Mouse (Mus musculus): ENCODE measurements around the gene Tmem44. TPM values are rescaled to one million over a fixed set of nuclear protein-coding genes. Genes with fewer than 3 reads are reported as not detected.

Tmem44 gene
- polyA plus RNA-seq, 1 experiment from 2014 or later, result 57.5 TPM

DNA sequence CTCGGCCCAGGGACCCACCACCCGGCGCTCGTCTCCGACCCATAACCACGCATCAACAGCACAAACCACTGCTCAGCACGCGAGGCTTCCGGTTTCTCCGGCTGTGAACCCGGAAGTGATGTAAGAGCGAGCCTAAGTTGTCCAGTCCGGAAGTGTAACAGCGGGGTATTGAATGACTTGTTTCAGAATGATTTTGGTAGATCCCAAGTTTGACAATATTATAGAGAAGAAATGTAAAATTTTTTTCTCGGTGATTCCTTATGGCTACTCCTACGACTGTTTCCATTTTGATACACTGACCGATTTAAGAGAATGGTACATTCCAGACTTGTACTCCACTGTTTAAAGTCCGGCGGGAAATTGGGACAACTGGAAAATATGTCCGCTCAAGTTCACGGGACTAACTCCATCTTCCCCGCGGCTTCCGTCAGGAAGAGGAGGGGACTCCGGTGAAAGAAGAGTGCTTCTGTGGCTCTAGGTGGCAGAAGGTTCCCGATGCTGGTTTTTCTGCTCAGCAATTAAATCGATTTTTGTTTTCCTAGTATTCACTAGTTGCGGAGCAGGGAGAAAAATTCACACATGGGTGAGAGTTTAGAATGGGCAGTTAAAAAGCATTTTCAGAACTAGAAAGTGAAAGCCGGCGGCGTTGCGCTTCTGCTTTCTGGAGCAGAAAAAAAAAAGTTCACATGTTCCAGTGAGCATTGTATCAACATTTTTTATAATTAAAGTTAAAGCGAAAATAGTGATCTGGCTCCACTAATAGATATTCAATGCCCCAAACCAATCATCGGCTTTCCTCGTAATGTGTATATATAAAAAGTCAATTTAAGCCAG is 37.1 kb upstream of the Tmem44 start, which contains the start of gene Lsg1:
Gene Lsg1, minus strand, starts transcription at position 99 of the 834 bp plus-strand sequence.
- H3K9ac ChIP-seq (ENCODE audit: low read length), result peak within 1 kb of the TSS; percentile 79
- H3K27me3 ChIP-seq (replicated peaks; ENCODE audit: control insufficient read depth, insufficient read depth, low read length), result 0 out of 2 replicates have a peak, but pooled peaks cover 3% of the 10 kb centered on the region
- H3K36me3 ChIP-seq (ENCODE audit: control insufficient read depth, insufficient read depth, low read length), result peaks cover 27% of the 10 kb centered on the region
- peak within 1 kb of the TSS; percentile 93 for H3K4me2 ChIP-seq (ENCODE audit: low read length)
- 0 out of 2 replicates have a peak, but pooled peaks cover 3% of the 10 kb centered on the region for H3K4me1 ChIP-seq (ENCODE audit: control insufficient read depth, insufficient read depth, low read length)
- H3K9me3 ChIP-seq (replicated peaks; ENCODE audit: control insufficient read depth, low read length), result no peaks in the 10 kb centered on the region
- 3% methylated on average over 35 of the region's 35 CpGs for whole genome bisulfite sequencing
- ATAC-seq (peak; percentile 96), DNase-seq (ENCODE audit: low spot score) (peak; percentile 97)
- H3K27ac ChIP-seq (ENCODE audit: low read depth, low read length), result peak within 1 kb of the TSS; percentile 63; the same call in 1 of the 2 replicates
- peak within 1 kb of the TSS; percentile 90 for H3K4me3 ChIP-seq (ENCODE audit: low read depth, low read length)

DNA sequence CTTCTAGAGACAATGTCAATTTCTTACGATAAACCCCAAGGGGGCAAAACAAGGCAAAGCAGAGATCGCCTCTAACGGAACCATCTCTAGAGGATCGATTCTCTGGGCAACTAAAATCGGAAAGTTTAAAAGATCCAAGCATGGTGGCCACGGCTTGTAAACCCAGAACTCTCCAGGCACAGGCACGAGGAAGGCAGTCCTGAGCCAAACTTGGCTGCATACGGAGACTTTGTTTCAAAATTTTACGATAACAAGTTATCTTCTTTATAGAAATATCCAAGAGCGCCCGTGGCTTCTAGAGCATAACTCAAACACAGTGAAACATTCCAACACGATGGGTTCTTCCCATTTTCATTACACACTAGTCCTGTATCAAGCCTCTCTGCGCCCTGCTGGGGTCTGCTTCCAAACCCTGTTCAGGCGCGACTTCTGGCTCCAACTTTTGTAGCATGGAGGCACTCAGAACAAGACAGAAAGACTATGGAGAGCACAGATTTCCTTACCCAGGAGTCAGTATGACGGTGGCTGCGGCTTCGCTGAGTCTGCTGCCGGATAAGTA is 36.4 kb upstream of the Tmem44 start:
- no peaks in the 10 kb centered on the region for H3K9me3 ChIP-seq (replicated peaks; ENCODE audit: control insufficient read depth, low read length)

DNA sequence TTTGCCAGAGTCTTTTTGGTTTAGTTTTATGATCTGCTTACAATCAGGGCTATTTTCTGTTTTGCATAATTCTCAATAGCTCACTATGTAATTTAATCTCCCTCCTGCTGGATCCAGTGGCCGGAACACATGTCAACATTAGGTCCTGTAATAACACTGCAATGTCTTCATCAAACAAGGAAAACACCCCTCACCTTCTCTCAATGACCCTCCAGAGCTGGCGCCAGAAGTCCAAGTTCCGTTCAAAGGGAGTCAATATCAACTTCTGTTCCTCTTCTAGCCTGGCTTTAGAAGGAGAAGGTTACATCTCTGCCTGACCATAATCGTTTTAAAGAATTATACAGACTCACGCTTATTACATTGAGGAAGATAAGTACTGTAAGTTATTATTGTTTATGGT is 30.1 kb upstream of the Tmem44 start:
- 91% methylated on average over 5 of the region's 5 CpGs for WGBS
- peaks cover 96% of the 10 kb centered on the region for H3K36me3 ChIP-seq (ENCODE audit: control insufficient read depth, insufficient read depth, low read length)
- ATAC-seq (no peak), DNase-seq (ENCODE audit: low spot score) (no peak)
- H3K4me3 ChIP-seq (ENCODE audit: low read depth, low read length), result no peak overlapping the region
- no peaks in the 10 kb centered on the region for H3K9me3 ChIP-seq (replicated peaks; ENCODE audit: control insufficient read depth, low read length)
- H3K27me3 ChIP-seq (replicated peaks; ENCODE audit: control insufficient read depth, insufficient read depth, low read length), result no peaks in the 10 kb centered on the region
- no peak overlapping the region for H3K27ac ChIP-seq (ENCODE audit: low read depth, low read length)
- H3K4me1 ChIP-seq (ENCODE audit: control insufficient read depth, insufficient read depth, low read length), result no peaks in the 10 kb centered on the region
- H3K4me2 ChIP-seq (ENCODE audit: low read length), result no peak overlapping the region
- H3K9ac ChIP-seq (ENCODE audit: low read length), result no peak overlapping the region

More for the DNA sequence above, 36.4 kb upstream of the Tmem44 start:
- Histone ChIP-seq H3K4me1 (ENCODE audit: control insufficient read depth, insufficient read depth, low read length) (0 out of 2 replicates have a peak, but pooled peaks cover 3% of the 10 kb centered on the region), H3K27ac (ENCODE audit: low read depth, low read length) (no peak overlapping the region; the same call in 1 of the 2 replicates), H3K4me2 (ENCODE audit: low read length) (peak overlapping the region; percentile 93), H3K4me3 (ENCODE audit: low read depth, low read length) (peak overlapping the region; percentile 90), H3K9ac (ENCODE audit: low read length) (peak overlapping the region; percentile 79), H3K27me3 (replicated peaks; ENCODE audit: control insufficient read depth, insufficient read depth, low read length) (0 out of 2 replicates have a peak, but pooled peaks cover 3% of the 10 kb centered on the region), H3K36me3 (ENCODE audit: control insufficient read depth, insufficient read depth, low read length) (peaks cover 34% of the 10 kb centered on the region)
- DNase-seq (ENCODE audit: low spot score) (no peak), ATAC-seq (peak; percentile 51; the same call in 1 of the 2 replicates)
- 2% methylated on average over 19 of the region's 19 CpGs for WGBS

DNA sequence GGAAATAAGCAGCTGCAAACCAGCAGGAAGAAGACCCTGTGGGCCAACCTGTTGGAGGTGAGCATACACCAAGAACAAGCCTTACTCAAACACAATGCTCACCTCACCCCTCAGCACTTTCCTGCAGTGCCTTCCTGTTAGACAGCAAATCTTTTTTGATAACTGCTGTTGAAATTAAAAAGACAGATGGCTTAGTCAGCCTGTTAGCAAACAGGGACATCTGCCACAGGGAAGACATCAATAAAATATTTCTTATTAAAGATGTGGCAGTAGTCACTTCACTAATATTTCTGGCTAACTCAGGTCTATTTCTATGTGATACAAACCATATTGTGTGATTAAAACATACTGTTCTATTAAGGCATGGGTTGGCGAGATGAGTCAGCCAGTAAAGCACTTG is 25.8 kb upstream of the Tmem44 start:
- H3K4me2 ChIP-seq (ENCODE audit: low read length), result no peak overlapping the region
- no peaks in the 10 kb centered on the region for H3K27me3 ChIP-seq (replicated peaks; ENCODE audit: control insufficient read depth, insufficient read depth, low read length)
- H3K27ac ChIP-seq (ENCODE audit: low read depth, low read length), result no peak overlapping the region
- H3K36me3 ChIP-seq (ENCODE audit: control insufficient read depth, insufficient read depth, low read length), result peaks cover 94% of the 10 kb centered on the region
- no peak overlapping the region for H3K4me3 ChIP-seq (ENCODE audit: low read depth, low read length)
- ATAC-seq (no peak), DNase-seq (ENCODE audit: low spot score) (peak; percentile 10)
- no peaks in the 10 kb centered on the region for H3K4me1 ChIP-seq (ENCODE audit: control insufficient read depth, insufficient read depth, low read length)
- no peaks in the 10 kb centered on the region for H3K9me3 ChIP-seq (replicated peaks; ENCODE audit: control insufficient read depth, low read length)
- WGBS, result 90% methylated on average over 1 of the region's 1 CpGs
- no peak overlapping the region for H3K9ac ChIP-seq (ENCODE audit: low read length)

DNA sequence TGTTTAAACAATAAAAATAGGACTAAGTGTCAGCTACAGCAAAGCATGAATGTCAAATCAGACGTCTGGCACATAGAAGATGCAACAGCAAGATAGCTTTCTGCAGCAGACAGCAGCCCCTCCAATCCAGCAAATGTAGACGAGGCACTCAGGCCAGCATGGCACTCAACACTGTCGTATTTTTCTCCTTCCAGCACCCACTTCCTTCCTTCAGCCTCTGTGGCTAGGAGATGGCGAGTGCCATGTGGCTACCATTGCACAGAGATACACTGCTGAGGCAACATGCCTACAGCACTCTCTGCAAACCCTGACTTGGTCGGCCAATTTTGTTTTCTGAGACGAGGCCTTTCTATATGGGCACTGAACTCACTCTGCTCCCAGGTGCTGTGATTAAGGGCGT is 25.2 kb upstream of the Tmem44 start:
- H3K4me2 ChIP-seq (ENCODE audit: low read length), result no peak overlapping the region
- no peaks in the 10 kb centered on the region for H3K9me3 ChIP-seq (replicated peaks; ENCODE audit: control insufficient read depth, low read length)
- H3K4me3 ChIP-seq (ENCODE audit: low read depth, low read length), result no peak overlapping the region
- DNase-seq (ENCODE audit: low spot score) (no peak), ATAC-seq (no peak)
- H3K9ac ChIP-seq (ENCODE audit: low read length), result no peak overlapping the region
- no peaks in the 10 kb centered on the region for H3K27me3 ChIP-seq (replicated peaks; ENCODE audit: control insufficient read depth, insufficient read depth, low read length)
- H3K4me1 ChIP-seq (ENCODE audit: control insufficient read depth, insufficient read depth, low read length), result no peaks in the 10 kb centered on the region
- H3K27ac ChIP-seq (ENCODE audit: low read depth, low read length), result no peak overlapping the region
- H3K36me3 ChIP-seq (ENCODE audit: control insufficient read depth, insufficient read depth, low read length), result peaks cover 94% of the 10 kb centered on the region
- WGBS, result 91% methylated on average over 7 of the region's 7 CpGs

DNA sequence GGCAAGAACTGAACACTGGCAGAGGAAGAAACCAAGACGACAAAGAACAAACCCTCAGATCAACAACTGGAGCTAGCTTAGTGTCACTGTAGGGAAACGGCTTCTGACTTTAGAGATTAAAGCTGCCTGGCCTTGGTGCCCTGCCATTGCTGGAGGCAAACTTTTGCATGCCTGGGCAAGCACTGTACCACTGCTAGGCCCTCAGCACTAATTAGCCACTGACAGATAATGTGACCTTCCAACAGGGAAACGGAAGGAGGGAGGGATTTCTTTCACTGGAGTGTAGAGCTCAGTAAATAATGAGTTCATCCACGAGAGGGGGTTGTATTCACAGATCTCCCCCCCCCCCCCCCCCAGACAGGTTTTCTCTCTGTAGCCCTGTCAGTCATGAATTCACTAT is 21.6 kb upstream of the Tmem44 start:
- Histone ChIP-seq H3K9ac (ENCODE audit: low read length) (no peak overlapping the region), H3K4me2 (ENCODE audit: low read length) (no peak overlapping the region), H3K36me3 (ENCODE audit: control insufficient read depth, insufficient read depth, low read length) (peaks cover 93% of the 10 kb centered on the region), H3K27me3 (replicated peaks; ENCODE audit: control insufficient read depth, insufficient read depth, low read length) (no peaks in the 10 kb centered on the region), H3K4me1 (ENCODE audit: control insufficient read depth, insufficient read depth, low read length) (no peaks in the 10 kb centered on the region), H3K9me3 (replicated peaks; ENCODE audit: control insufficient read depth, low read length) (no peaks in the 10 kb centered on the region), H3K27ac (ENCODE audit: low read depth, low read length) (no peak overlapping the region), H3K4me3 (ENCODE audit: low read depth, low read length) (no peak overlapping the region)
- DNase-seq (ENCODE audit: low spot score) (no peak), ATAC-seq (no peak)
- WGBS, result 20% methylated on average over 4 of the region's 4 CpGs

DNA sequence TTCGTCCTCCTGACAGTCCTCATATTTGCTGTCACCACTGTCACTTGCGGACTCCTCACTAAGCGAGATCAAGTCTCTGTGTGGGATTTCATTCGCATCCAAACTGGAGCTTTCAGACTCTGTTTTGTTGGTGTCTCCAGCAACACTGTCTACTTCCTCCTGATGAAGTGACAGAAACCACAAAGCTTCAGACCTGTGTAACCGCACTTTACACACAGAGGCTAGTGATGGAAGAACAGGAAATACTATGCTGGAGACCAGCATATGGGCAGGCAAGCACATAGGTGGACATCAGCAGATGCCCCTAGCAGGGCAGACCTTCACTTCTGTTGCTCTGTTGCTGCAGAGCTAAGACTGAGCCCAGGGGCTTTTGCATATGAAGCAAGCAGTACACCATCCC is 20.7 kb upstream of the Tmem44 start:
- Histone ChIP-seq H3K36me3 (ENCODE audit: control insufficient read depth, insufficient read depth, low read length) (peaks cover 93% of the 10 kb centered on the region), H3K9me3 (replicated peaks; ENCODE audit: control insufficient read depth, low read length) (no peaks in the 10 kb centered on the region), H3K27ac (ENCODE audit: low read depth, low read length) (no peak overlapping the region), H3K4me2 (ENCODE audit: low read length) (no peak overlapping the region), H3K9ac (ENCODE audit: low read length) (no peak overlapping the region), H3K27me3 (replicated peaks; ENCODE audit: control insufficient read depth, insufficient read depth, low read length) (no peaks in the 10 kb centered on the region), H3K4me1 (ENCODE audit: control insufficient read depth, insufficient read depth, low read length) (no peaks in the 10 kb centered on the region), H3K4me3 (ENCODE audit: low read depth, low read length) (no peak overlapping the region)
- 96% methylated on average over 5 of the region's 5 CpGs for WGBS
- ATAC-seq, result no peak
- DNase-seq (ENCODE audit: low spot score), result no peak

DNA sequence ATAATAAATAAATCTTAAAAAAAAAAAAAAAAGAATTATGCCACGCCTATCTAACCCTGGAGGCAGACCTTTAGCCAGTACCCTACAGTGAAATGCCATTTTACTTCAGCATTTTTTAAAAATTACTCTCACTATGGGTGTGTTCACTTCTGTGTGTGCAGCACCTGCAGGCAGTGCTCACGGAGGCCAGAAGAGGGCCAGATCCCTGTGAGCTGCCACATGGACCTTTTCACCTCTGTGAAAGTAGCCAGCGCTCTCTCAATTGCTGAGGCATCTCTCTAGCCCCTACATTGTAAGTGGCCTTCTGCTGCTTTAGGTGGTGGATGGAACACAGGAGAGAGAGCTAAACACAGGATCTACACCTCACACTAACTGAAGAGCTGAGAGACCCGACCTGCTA is 19.5 kb upstream of the Tmem44 start:
- WGBS, result 93% methylated on average over 4 of the region's 4 CpGs
- Histone ChIP-seq H3K4me3 (ENCODE audit: low read depth, low read length) (no peak overlapping the region), H3K9ac (ENCODE audit: low read length) (no peak overlapping the region), H3K4me1 (ENCODE audit: control insufficient read depth, insufficient read depth, low read length) (no peaks in the 10 kb centered on the region), H3K4me2 (ENCODE audit: low read length) (no peak overlapping the region), H3K27me3 (replicated peaks; ENCODE audit: control insufficient read depth, insufficient read depth, low read length) (no peaks in the 10 kb centered on the region), H3K36me3 (ENCODE audit: control insufficient read depth, insufficient read depth, low read length) (peaks cover 90% of the 10 kb centered on the region), H3K27ac (ENCODE audit: low read depth, low read length) (no peak overlapping the region), H3K9me3 (replicated peaks; ENCODE audit: control insufficient read depth, low read length) (no peaks in the 10 kb centered on the region)
- ATAC-seq (no peak), DNase-seq (ENCODE audit: low spot score) (no peak)

DNA sequence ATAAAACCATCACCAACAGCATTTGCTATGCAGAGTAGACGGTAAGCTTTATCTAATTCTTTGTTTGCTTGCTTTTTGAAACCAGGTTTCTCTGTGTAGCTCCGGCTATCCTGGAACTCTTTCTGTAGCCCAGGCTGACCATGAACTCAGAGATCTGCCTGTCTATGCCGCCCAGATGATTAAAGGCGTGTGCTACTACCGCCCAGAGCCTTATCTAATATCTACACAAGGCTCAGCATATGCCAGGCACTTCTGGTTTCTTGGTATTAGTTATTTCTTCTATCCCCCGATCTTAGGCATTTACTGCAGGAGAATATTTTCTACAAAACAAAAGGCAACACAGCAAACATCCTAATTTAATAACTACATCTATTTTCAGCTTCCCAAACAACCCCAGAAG is 15.0 kb upstream of the Tmem44 start:
- peaks cover 95% of the 10 kb centered on the region for H3K36me3 ChIP-seq (ENCODE audit: control insufficient read depth, insufficient read depth, low read length)
- WGBS, result 93% methylated on average over 6 of the region's 6 CpGs
- H3K9ac ChIP-seq (ENCODE audit: low read length), result no peak overlapping the region
- ATAC-seq, result no peak
- no peak overlapping the region for H3K4me3 ChIP-seq (ENCODE audit: low read depth, low read length)
- H3K9me3 ChIP-seq (replicated peaks; ENCODE audit: control insufficient read depth, low read length), result no peaks in the 10 kb centered on the region
- no peaks in the 10 kb centered on the region for H3K4me1 ChIP-seq (ENCODE audit: control insufficient read depth, insufficient read depth, low read length)
- H3K27me3 ChIP-seq (replicated peaks; ENCODE audit: control insufficient read depth, insufficient read depth, low read length), result no peaks in the 10 kb centered on the region
- no peak for DNase-seq (ENCODE audit: low spot score)
- H3K4me2 ChIP-seq (ENCODE audit: low read length), result no peak overlapping the region
- H3K27ac ChIP-seq (ENCODE audit: low read depth, low read length), result no peak overlapping the region

Data from forebrain, embryonic 14.5 days (tissue).